Mouse (Mus musculus): ENCODE data around the gene Nmnat2.

GRCm38 (mm10) chr1:153124502-153124901, 169.7 kb downstream of the Nmnat2 start:
- TF ChIP-seq POLR2A (IDR thresholded peaks at IDR 0.05; ENCODE audit: control insufficient read depth in 1 of 2, insufficient read depth in 1 of 2, low read depth in 1 of 2, low read length in 2 of 2, poor library complexity in 1 of 2) (no peak), EP300 (IDR thresholded peaks at IDR 0.05; ENCODE audit: low read depth in 1 of 2, low read length in 2 of 2) (no peak), CTCF (IDR thresholded peaks at IDR 0.05 in 2 of 3, conservative IDR thresholded peaks at IDR 0.05 in 1 of 3; ENCODE audit: control insufficient read depth in 1 of 3, insufficient read depth in 1 of 3, low read depth in 2 of 3, low read length in 3 of 3, poor library complexity in 1 of 3, severe bottlenecking in 1 of 3) (no peak), MYC (IDR thresholded peaks at IDR 0.05; ENCODE audit: low read depth, low read length) (no peak), USF1 (IDR thresholded peaks at IDR 0.05; ENCODE audit: low read depth, low read length) (no peak), ZC3H11A (IDR thresholded peaks at IDR 0.05; ENCODE audit: low read depth, low read length) (no peak), GABPA (IDR thresholded peaks at IDR 0.05; ENCODE audit: low read depth, low read length) (no peak), CHD2 (IDR thresholded peaks at IDR 0.05; ENCODE audit: low read length) (no peak), ZNF384 (IDR thresholded peaks at IDR 0.05; ENCODE audit: low read depth, low read length) (no peak), MAFK (IDR thresholded peaks at IDR 0.05; ENCODE audit: borderline replicate concordance, low read depth, low read length) (no peak)

Data from MEL (cell line).